Mouse (Mus musculus) gastrocnemius, adult 2 months (tissue): ENCODE measurements at regions not wholly inside any gene's neighbourhood (a gene's known extent, or its start where the extent isn't known, plus 50 kb on each side); places are given as distances from the start of the nearest gene placed in this dataset.

Source experiments
- DNase-seq: peaks from one replicate; pipeline ENCODE4 v3.0.0; 2022
- H3K27ac ChIP-seq: fragments of 200-600 bp; 2 replicates; pipeline ENCODE4 v1.8.1; 2022; ENCODE audit warnings: mild to moderate bottlenecking
- H3K4me3 ChIP-seq: fragments of 200-600 bp; 2 replicates; pipeline ENCODE4 v1.8.1; 2022; ENCODE audit warnings: mild to moderate bottlenecking, moderate library complexity
- CTCF ChIP-seq: fragments of 200-600 bp; IDR thresholded peaks from 2 replicates; pipeline ENCODE4 v1.8.1; 2022; ENCODE audit warnings: antibody characterized with exemption, mild to moderate bottlenecking, moderate library complexity
- intact Hi-C: fragments of 180-260 bp; cut with DNase I; formaldehyde crosslinking; loops from one replicate; pipeline ENCODE4 v1.15.1; 2025

GRCm38 (mm10) chr7:124600767-124601166 is 618.1 kb downstream of the Hs3st4 start:
- H3K4me3 ChIP-seq = no peak overlapping the region
- no peak for DNase-seq
- no peak overlapping the region for H3K27ac ChIP-seq
- intact Hi-C loops = no loop called here
- no peak for TF ChIP-seq CTCF

- TF ChIP-seq CTCF = no peak
- Histone ChIP-seq H3K4me3 (no peak overlapping the region), H3K27ac (no peak overlapping the region)
- no peak for DNase-seq
- intact Hi-C loops = no loop called here
Measured at GRCm38 (mm10) chr7:124604581-124604980, 621.9 kb downstream of the Hs3st4 start.

DNA sequence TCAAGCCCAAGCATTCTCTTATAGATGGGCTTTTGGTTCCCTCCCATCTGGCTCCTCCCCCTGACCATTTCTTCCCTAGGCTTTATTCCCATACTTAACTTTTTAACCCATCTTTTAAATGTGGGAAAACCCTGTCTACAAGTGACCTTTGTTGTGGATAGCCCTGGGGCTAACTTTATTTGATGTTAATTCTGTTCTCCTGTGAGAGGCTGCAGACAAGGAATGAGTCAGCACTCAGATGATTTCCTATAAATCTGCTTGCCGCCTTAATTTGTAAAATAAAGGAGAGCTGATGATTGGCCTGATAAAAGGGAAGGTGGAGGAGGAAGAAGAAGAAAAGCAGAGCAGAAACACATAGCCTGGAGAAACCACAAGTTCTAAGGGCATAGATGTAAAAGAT is 623.3 kb downstream of the Hs3st4 start:
- no peak overlapping the region for H3K27ac ChIP-seq
- no peak overlapping the region for H3K4me3 ChIP-seq
- DNase-seq = no peak
- TF ChIP-seq CTCF = no peak
- intact Hi-C loops = no loop called here

DNA sequence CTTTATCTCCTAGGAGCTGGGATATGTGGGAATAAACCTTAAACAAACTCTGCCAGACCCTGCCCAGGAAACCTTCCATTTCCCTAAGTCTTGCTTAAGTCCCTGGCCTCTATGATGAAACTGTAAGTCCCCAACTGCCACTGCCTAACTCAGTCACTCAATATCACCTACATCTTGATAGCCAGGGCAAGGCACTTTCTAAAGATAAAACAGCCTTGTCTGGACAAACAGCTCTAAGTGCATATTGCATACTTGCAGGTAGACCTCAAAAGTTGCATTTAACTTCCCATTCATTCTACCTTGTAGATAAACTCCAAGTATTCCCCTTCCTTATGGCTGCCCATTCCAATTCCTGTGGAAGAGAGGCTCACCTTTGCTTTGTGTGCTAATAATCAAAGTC is 624.4 kb downstream of the Hs3st4 start:
- Histone ChIP-seq H3K27ac (no peak overlapping the region), H3K4me3 (no peak overlapping the region)
- intact Hi-C loops = no loop called here
- no peak for TF ChIP-seq CTCF
- no peak for DNase-seq

- DNase-seq = no peak
- no peak for TF ChIP-seq CTCF
- H3K27ac ChIP-seq = no peak overlapping the region
- no peak overlapping the region for H3K4me3 ChIP-seq
- intact Hi-C loops = no loop called here
Measured at GRCm38 (mm10) chr7:124610437-124610836, 627.8 kb downstream of the Hs3st4 start.

GRCm38 (mm10) chr7:124647131-124647530 is 664.5 kb downstream of the Hs3st4 start:
- Histone ChIP-seq H3K27ac (no peak overlapping the region), H3K4me3 (no peak overlapping the region)
- TF ChIP-seq CTCF = no peak
- intact Hi-C loops = no loop called here
- DNase-seq = no peak

DNA sequence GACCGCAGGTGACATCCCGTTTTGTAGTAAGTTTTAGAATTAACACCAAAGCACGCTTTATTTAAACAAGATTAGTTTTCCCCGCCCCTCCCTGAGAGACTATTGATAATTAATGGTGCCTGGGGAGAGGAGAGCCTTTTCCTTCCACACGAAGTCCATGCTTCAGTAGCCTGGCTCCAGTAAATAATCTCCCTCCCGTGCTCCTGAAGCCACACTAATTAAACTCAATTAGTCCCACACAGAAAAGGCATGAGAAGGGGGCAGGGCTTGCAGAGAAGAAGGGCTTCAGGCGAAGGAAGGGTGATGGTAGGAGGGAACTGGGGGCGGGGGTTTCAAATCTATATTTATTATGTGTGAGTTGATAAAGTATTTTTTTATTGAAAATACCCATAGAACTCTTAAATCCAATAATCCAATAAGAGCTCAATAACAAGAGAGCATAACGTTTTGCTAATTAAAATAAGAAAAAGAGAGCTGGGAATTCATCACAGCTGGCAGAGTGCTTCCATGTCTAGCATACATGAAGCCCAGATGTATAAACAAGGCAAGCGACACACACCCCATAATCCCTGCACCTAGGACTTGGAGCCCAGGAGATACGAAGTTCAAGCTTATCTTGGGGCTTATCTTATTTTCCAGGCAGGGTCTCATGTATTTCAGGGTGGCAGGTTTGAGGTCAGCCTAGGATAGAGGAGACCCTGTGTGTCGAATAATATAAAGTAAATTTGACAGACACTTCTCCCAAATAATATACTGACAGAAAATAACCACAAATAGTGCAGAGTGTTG is 684.7 kb downstream of the Hs3st4 start:
- no peak for TF ChIP-seq CTCF
- Histone ChIP-seq H3K4me3 (no peak overlapping the region), H3K27ac (no peak overlapping the region)
- intact Hi-C loops = no loop called here
- DNase-seq = no peak

GRCm38 (mm10) chr7:124668058-124668457 is 685.4 kb downstream of the Hs3st4 start:
- no peak overlapping the region for H3K4me3 ChIP-seq
- intact Hi-C loops = no loop called here

GRCm38 (mm10) chr7:124670477-124670876 is 687.8 kb downstream of the Hs3st4 start:
- TF ChIP-seq CTCF = no peak
- no peak for DNase-seq
- intact Hi-C loops = no loop called here
- Histone ChIP-seq H3K27ac (no peak overlapping the region), H3K4me3 (no peak overlapping the region)

More at GRCm38 (mm10) chr7:124668058-124668457, 685.4 kb downstream of the Hs3st4 start:
- no peak for DNase-seq
- H3K27ac ChIP-seq = no peak overlapping the region
- TF ChIP-seq CTCF = no peak

DNA sequence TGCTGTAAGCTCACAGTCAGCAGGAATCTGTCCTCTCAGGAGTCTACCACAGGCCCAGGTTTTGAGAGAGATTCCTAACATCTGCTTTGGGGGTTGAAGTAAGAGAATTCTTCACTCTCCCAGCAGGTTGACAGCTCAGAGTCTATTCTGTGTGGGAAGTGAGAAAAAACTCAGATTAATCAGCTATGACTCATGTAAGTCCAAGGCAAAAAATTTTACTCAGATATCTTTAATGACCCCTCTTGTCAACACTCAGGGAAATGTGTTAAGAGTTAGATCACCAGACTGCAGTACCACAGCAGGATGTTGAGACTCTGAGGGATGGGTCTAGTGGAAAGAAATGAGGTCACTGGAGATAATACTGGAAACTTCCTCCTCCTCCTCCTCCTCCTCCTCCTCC is 688.4 kb downstream of the Hs3st4 start:
- no peak overlapping the region for H3K4me3 ChIP-seq
- no peak overlapping the region for H3K27ac ChIP-seq
- no peak for TF ChIP-seq CTCF
- DNase-seq = no peak
- intact Hi-C loops = no loop called here

GRCm38 (mm10) chr7:124676854-124677515 is 694.3 kb downstream of the Hs3st4 start:
- Histone ChIP-seq H3K4me3 (no peak overlapping the region), H3K27ac (no peak overlapping the region)
- DNase-seq = no peak
- no peak for TF ChIP-seq CTCF
- intact Hi-C loops = no loop called here

- no peak for TF ChIP-seq CTCF
- DNase-seq = no peak
- H3K4me3 ChIP-seq = no peak overlapping the region
- intact Hi-C loops = no loop called here
- no peak overlapping the region for H3K27ac ChIP-seq
Measured at GRCm38 (mm10) chr7:124680561-124680960, 697.9 kb downstream of the Hs3st4 start.

DNA sequence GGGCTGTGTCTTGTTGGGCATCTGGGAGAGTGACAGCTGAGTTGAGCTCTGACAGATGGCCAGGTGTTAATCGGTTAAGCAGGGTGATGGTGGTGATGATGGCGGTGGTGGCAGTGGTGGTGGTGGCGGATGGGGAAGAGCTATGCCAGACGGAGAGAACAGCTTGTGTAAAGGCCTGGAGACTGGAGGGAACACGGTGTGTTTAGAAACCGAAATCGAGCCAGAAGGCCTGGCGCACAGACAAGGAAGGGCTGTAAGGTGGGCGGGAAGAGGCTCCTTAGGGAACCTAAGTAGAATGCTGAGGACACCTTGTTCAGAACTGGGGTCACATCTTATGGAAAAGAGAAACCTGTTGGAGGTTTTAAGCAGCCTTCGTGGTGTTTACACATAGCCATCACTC is 698.5 kb downstream of the Hs3st4 start:
- Histone ChIP-seq H3K27ac (no peak overlapping the region), H3K4me3 (no peak overlapping the region)
- no peak for TF ChIP-seq CTCF
- intact Hi-C loops = no loop called here
- no peak for DNase-seq

GRCm38 (mm10) chr7:124681820-124682219 is 699.2 kb downstream of the Hs3st4 start:
- no peak overlapping the region for H3K27ac ChIP-seq
- no peak overlapping the region for H3K4me3 ChIP-seq
- no peak for DNase-seq
- intact Hi-C loops = no loop called here
- no peak for TF ChIP-seq CTCF
